ENCODE assay signal across 11 mouse cellular contexts in the genomic region with DNA sequence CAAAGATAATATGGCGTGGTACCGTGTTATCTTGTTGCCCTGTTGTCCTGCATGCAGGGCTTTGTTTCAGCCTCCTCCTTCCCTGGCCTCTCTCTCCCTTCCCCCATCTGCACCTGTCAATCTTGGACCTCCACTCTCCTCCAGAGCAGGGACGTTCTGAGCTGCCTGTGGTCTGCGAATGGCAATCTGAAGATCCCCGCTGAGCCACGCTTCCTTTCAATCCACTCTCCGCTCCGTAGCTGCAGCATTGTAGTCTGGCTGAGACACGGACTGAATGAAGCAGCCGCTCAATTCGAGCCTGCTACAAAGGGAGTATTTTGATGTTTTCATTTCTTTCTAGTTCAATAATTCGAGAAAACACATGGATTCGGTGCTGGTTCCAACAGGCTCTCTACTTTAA.
DNase-seq lines count a peak whose midpoint lies in the region; ATAC-seq lines count a peak whose summit lies in the region.
"Had no signal": no experiment of that assay in that cellular context is flagged by ENCODE, and none has a peak within 500 bp of the region (broad histone marks: within the 10 kb centered on the region; RNA-seq: fewer than 3 reads in every experiment).

No protein-coding gene starts in this region.

- H3K9me3 ChIP-seq in neural tube, embryonic 11.5 days (ENCODE audit: control insufficient read depth, low read length) = no peaks in the 10 kb centered on the region
- H3K9me3 ChIP-seq in forebrain, embryonic 13.5 days (replicated peaks) = no peaks in the 10 kb centered on the region

- no peaks in the 10 kb centered on the region for H3K27me3 ChIP-seq in neural tube, embryonic 11.5 days (ENCODE audit: control insufficient read depth, insufficient read depth, low read length)
- peaks cover 64% of the 10 kb centered on the region for H3K27me3 ChIP-seq in forebrain, embryonic 13.5 days

- peak; percentile 55 for DNase-seq in neural tube, embryonic 11.5 days (ENCODE audit: low spot score)
- DNase-seq in neural tube, embryonic 10.5 days (ENCODE audit: extremely low spot score, low spot score) = no peak
- DNase-seq in mesoderm, embryonic 11.5 days (ENCODE audit: low read depth, low spot score) = peak; percentile 44
- DNase-seq in retina, postnatal 1 day = peak; percentile 70
- no peak for DNase-seq in gastrocnemius, postnatal 4 days (ENCODE audit: low spot score in 2 of 2)
- no peak for DNase-seq in kidney, postnatal 36 days
- DNase-seq: heart, adult 2 months; lung, adult 2 months had no signal

- no peak; the same call in 1 of the 2 replicates for ATAC-seq in neural tube, embryonic 11.5 days (ENCODE audit: insufficient read depth, low FRiP score, low TSS enrichment)
- peak; percentile 52 for ATAC-seq in forebrain, embryonic 13.5 days
- ATAC-seq in frontal cortex, adult (ENCODE audit: low TSS enrichment) = no peak
- ATAC-seq: CD4-positive, CD25-positive, alpha-beta regulatory T cell, adult 4 months had no signal

- peak overlapping the region; percentile 12; the same call in 1 of the 2 replicates for H3K4me2 ChIP-seq in neural tube, embryonic 11.5 days (ENCODE audit: low read depth)
- peak overlapping the region; percentile 42 for H3K4me2 ChIP-seq in forebrain, embryonic 13.5 days

- H3K4me1 ChIP-seq in neural tube, embryonic 11.5 days (ENCODE audit: control insufficient read depth, insufficient read depth, low read length) = peaks cover 41% of the 10 kb centered on the region
- peaks cover 70% of the 10 kb centered on the region for H3K4me1 ChIP-seq in forebrain, embryonic 13.5 days

- no peak overlapping the region for H3K27ac ChIP-seq in neural tube, embryonic 11.5 days (ENCODE audit: low read depth, low read length)
- H3K27ac ChIP-seq in forebrain, embryonic 13.5 days = peak overlapping the region; percentile 75
- H3K27ac ChIP-seq: heart, adult 2 months had no signal

- no peaks in the 10 kb centered on the region for H3K36me3 ChIP-seq in neural tube, embryonic 11.5 days (ENCODE audit: control insufficient read depth, insufficient read depth, low read length)
- H3K36me3 ChIP-seq in forebrain, embryonic 13.5 days (ENCODE audit: poor library complexity, severe bottlenecking) = no peaks in the 10 kb centered on the region

- WGBS in neural tube, embryonic 11.5 days = 8% methylated on average over 13 of the region's 13 CpGs
- 3% methylated on average over 13 of the region's 13 CpGs for WGBS in forebrain, embryonic 13.5 days

- no peak overlapping the region for H3K4me3 ChIP-seq in neural tube, embryonic 11.5 days (ENCODE audit: low read depth, low read length)
- no peak overlapping the region for H3K4me3 ChIP-seq in forebrain, embryonic 13.5 days
- H3K4me3 ChIP-seq: heart, adult 2 months had no signal

- peak overlapping the region; percentile 35; the same call in 1 of the 2 replicates for H3K9ac ChIP-seq in neural tube, embryonic 11.5 days (ENCODE audit: low read length)
- peak overlapping the region; percentile 51 for H3K9ac ChIP-seq in forebrain, embryonic 13.5 days

Comparison
In these comparisons a context has a peak if more than half of its experiments do, and no peak if none do; other contexts are left out.
1. DNase-seq: peak in neural tube, embryonic 11.5 days (single experiment), mesoderm, embryonic 11.5 days (single experiment) and retina, postnatal 1 day (single experiment); none in neural tube, embryonic 10.5 days (single experiment), gastrocnemius, postnatal 4 days (0 of 2) and kidney, postnatal 36 days (0 of 2).